In the genomic region with DNA sequence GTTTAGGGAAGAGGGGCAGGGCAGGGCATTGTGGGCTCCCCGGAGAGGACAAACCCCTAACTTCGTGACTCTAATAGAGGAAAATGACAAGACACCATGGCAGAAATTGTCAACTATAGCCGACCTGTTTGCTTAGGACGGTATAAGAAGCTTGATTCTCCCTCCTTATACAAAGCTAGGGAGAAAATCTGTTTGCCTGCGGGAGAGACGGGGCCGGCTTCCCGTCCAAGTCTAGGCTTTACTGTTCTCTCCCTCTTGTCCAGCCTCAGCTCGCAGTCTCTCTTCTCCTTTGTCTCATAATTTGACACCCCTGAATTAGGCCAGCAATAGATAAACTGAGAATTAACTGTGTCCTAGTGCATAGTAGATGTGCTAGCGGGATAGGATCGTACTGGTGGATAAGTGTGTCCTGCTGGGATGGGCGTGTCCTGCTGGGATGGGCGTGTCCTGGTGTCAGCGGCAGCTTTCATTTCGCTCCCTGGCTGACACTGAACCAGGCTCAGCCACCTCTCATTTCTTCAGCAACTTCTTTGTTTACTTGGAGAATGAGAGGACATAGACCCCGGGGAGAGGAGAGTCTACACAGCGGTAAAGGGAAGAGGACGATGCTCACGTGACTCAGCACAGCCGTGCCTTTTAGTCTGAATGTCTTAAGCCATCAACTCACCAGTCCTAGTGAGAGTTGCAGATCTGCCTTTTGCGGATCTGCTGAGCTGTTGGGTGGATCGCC, we compare ENCODE assay signal across 8 mouse cellular contexts.
A peak's percentile ranks its signal among the peaks of the same experiment; 100 is the strongest.
DNase-seq lines count a peak whose midpoint lies in the region; ATAC-seq and TF ChIP-seq lines count a peak whose summit lies in the region.

No protein-coding gene starts in this region.

- peak; percentile 46 for DNase-seq in 416B (ENCODE audit: low read depth)
- peak; percentile 72 for DNase-seq in adrenal gland, adult 2 months
- peak; percentile 69 for DNase-seq in embryo, embryonic 9.5 days (ENCODE audit: extremely low spot score)
- peak; percentile 58 to 69 for DNase-seq in heart, adult 2 months
- peak; percentile 15 for DNase-seq in kidney, adult 11 months
- DNase-seq in liver, adult 2 months (ENCODE audit: extremely low read depth, low read depth, low spot score) = peak; percentile 46

- no peak for TF ChIP-seq CTCF in heart, adult 2 months (IDR thresholded peaks at IDR 0.05)
- no peak for TF ChIP-seq CTCF in liver, adult 2 months (IDR thresholded peaks at IDR 0.05; ENCODE audit: low read depth, low read length)

- no peak for TF ChIP-seq EP300 in heart, adult 2 months (IDR thresholded peaks at IDR 0.05; ENCODE audit: insufficient read depth, low read depth, low read length)

- no peaks in the 10 kb centered on the region for H3K9me3 ChIP-seq in midbrain, embryonic 16.5 days (replicated peaks; ENCODE audit: control insufficient read depth, low read length, poor library complexity, severe bottlenecking)
- H3K9me3 ChIP-seq in stomach, embryonic 14.5 days (ENCODE audit: control insufficient read depth, low read depth, low read length) = no peaks in the 10 kb centered on the region

- no peaks in the 10 kb centered on the region for H3K36me3 ChIP-seq in heart, adult 2 months (ENCODE audit: control insufficient read depth, insufficient read depth, low read length)
- no peaks in the 10 kb centered on the region for H3K36me3 ChIP-seq in liver, adult 2 months (ENCODE audit: control insufficient read depth, insufficient read depth, low read length)
- no peaks in the 10 kb centered on the region for H3K36me3 ChIP-seq in midbrain, embryonic 16.5 days (ENCODE audit: control insufficient read depth, insufficient read depth, low read length)
- no peaks in the 10 kb centered on the region for H3K36me3 ChIP-seq in stomach, embryonic 14.5 days (ENCODE audit: control insufficient read depth, insufficient read depth, low read length)

- peaks cover 1% of the 10 kb centered on the region; the same call in 1 of the 2 replicates for H3K4me1 ChIP-seq in heart, adult 2 months (ENCODE audit: control insufficient read depth, insufficient read depth, low read length)
- H3K4me1 ChIP-seq in liver, adult 2 months (ENCODE audit: control insufficient read depth, insufficient read depth, low read length) = no peaks in the 10 kb centered on the region
- peaks cover 6% of the 10 kb centered on the region; the same call in 1 of the 2 replicates for H3K4me1 ChIP-seq in midbrain, embryonic 16.5 days (ENCODE audit: control insufficient read depth, insufficient read depth, low read length)
- 0 out of 2 replicates have a peak, but pooled peaks cover 2% of the 10 kb centered on the region for H3K4me1 ChIP-seq in stomach, embryonic 14.5 days (ENCODE audit: control insufficient read depth, insufficient read depth, low read length)

- intact Hi-C loops in heart, adult 2 months (cut with DNase I) = no loop called here

- no peaks in the 10 kb centered on the region for H3K27me3 ChIP-seq in heart, adult 2 months (ENCODE audit: control insufficient read depth, insufficient read depth, low read length)
- H3K27me3 ChIP-seq in liver, adult 2 months (ENCODE audit: control insufficient read depth, insufficient read depth, low read length) = no peaks in the 10 kb centered on the region
- H3K27me3 ChIP-seq in midbrain, embryonic 16.5 days (ENCODE audit: control insufficient read depth, insufficient read depth, low read depth, low read length) = no peaks in the 10 kb centered on the region
- no peaks in the 10 kb centered on the region for H3K27me3 ChIP-seq in stomach, embryonic 14.5 days (ENCODE audit: control insufficient read depth, insufficient read depth, low read length)

- peak overlapping the region; percentile 70 for H3K4me2 ChIP-seq in midbrain, embryonic 16.5 days (ENCODE audit: low read length)
- peak overlapping the region; percentile 57 for H3K4me2 ChIP-seq in stomach, embryonic 14.5 days (replicated peaks; ENCODE audit: low read depth, low read length)

- no peaks in the 10 kb centered on the region for H3K79me2 ChIP-seq in heart, adult 2 months (replicated peaks; ENCODE audit: control insufficient read depth, insufficient read depth, low read length)
- H3K79me2 ChIP-seq in liver, adult 2 months (ENCODE audit: control insufficient read depth, insufficient read depth, low read length) = no peaks in the 10 kb centered on the region

- peak overlapping the region; percentile 45 for H3K4me3 ChIP-seq in heart, adult 2 months
- H3K4me3 ChIP-seq in liver, adult 2 months (ENCODE audit: insufficient read depth, low read depth, low read length) = peak overlapping the region; percentile 47
- peak overlapping the region; percentile 44 for H3K4me3 ChIP-seq in midbrain, embryonic 16.5 days (ENCODE audit: low read depth, low read length)
- peak overlapping the region; percentile 41 for H3K4me3 ChIP-seq in stomach, embryonic 14.5 days (ENCODE audit: low read depth, low read length)

- peak overlapping the region; percentile 2; the same call in 1 of the 2 replicates for H3K9ac ChIP-seq in heart, adult 2 months (ENCODE audit: low read depth, low read length)
- no peak overlapping the region for H3K9ac ChIP-seq in liver, adult 2 months (ENCODE audit: low read depth, low read length)
- peak overlapping the region; percentile 56 for H3K9ac ChIP-seq in midbrain, embryonic 16.5 days (ENCODE audit: low read depth, low read length)
- 0 out of 2 replicates have a peak overlapping the region, but pooled peaks have one; percentile 14 for H3K9ac ChIP-seq in stomach, embryonic 14.5 days (replicated peaks; ENCODE audit: low read depth, low read length)

- 13% methylated on average over 22 of the region's 22 CpGs for WGBS in heart, adult 2 months
- WGBS in liver, adult 2 months = 11% methylated on average over 22 of the region's 22 CpGs
- 8% methylated on average over 22 of the region's 22 CpGs for WGBS in midbrain, embryonic 16.5 days
- 7% methylated on average over 22 of the region's 22 CpGs for WGBS in stomach, embryonic 14.5 days

- H3K27ac ChIP-seq in heart, adult 2 months = no peak overlapping the region
- H3K27ac ChIP-seq in liver, adult 2 months (replicated peaks; ENCODE audit: insufficient read depth, low read depth, low read length) = no peak overlapping the region
- no peak overlapping the region for H3K27ac ChIP-seq in midbrain, embryonic 16.5 days (ENCODE audit: low read length)
- no peak overlapping the region for H3K27ac ChIP-seq in stomach, embryonic 14.5 days (ENCODE audit: low read length)

- peak; percentile 81 for ATAC-seq in midbrain, embryonic 16.5 days
- ATAC-seq in stomach, embryonic 14.5 days (ENCODE audit: insufficient number of reproducible peaks, insufficient read depth, low FRiP score, low read depth) = peak; percentile 79; the same call in 1 of the 2 replicates

- TF ChIP-seq POLR2A in heart, adult 2 months (IDR thresholded peaks at IDR 0.05; ENCODE audit: insufficient read depth, low read depth, low read length) = no peak
- no peak for TF ChIP-seq POLR2A in liver, adult 2 months (IDR thresholded peaks at IDR 0.05; ENCODE audit: extremely low read depth, insufficient read depth, low read length)

Comparison
In these comparisons a context has a peak if more than half of its experiments do, and no peak if none do; other contexts are left out.
1. DNase-seq: peak in every context shown above with its lines; median percentile 72 in adrenal gland, adult 2 months; 69 in embryo, embryonic 9.5 days; 64 in heart, adult 2 months; 46 in 416B; 46 in liver, adult 2 months; 15 in kidney, adult 11 months.